Mouse (Mus musculus) heart, postnatal 4 days (tissue): ENCODE results near the gene Bcl3. TPM values are rescaled to one million over a fixed set of nuclear protein-coding genes. Genes with fewer than 3 reads are reported as not detected.
A peak's percentile ranks its signal among the peaks of the same experiment; 100 is the strongest.

Source experiments
- DNase-seq: peaks from one replicate; pipeline ENCODE4 v3.0.0; 2021
- total RNA-seq, 2 experiments: library from RNA; stranded (reverse); gene quantifications; 2 replicates each; pipeline ENCODE4 v1.2.3; 2021

The Bcl3 gene
- total RNA-seq, 2 experiments from 2014 or later = 4.0 TPM

DNA sequence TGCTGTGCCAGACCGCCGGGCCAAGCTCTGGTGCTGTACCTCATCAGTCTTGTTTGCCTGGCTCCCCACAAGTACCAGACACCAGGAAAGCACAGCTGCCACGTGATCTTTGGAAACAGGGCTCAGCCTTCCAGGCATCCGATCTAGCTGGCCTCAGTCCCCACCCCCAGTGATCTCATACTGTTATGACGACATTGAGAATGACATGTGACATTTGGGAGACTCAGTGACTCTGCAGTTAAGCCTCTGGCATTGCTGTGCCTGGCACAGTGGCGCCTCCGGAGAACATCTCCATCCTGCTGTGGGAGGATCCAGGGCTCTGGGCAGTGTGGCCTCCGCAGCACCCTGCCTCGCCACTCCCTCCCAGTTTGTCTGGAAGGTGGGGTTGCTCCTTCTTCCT lies 9.3 kb upstream of the Bcl3 start:
- peak; percentile 26 for DNase-seq

DNA sequence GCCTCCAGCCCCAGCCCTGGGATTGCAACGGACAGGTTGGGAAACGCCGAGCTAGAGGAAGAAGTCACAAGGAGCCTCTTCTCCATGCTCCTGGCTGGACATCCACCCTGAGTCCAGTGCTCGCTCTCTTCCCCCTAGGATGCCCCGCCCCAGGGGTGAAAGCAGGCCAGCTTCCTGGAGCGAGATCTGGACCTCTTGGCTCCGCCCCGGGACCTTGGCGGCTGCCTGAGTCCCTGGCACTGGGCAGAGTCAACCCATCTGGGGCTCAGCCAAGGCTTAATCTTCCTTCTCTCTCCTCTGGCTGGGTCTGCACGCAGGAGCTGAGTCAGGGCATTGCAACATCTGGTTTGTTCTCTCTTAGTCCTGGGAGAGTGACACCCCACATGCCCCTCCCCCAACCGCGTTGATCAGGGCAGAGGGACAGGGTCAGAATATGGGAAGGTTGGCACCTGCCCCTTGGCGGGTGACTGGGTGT lies 8.1 kb upstream of the Bcl3 start:
- DNase-seq = peak; percentile 90

DNA sequence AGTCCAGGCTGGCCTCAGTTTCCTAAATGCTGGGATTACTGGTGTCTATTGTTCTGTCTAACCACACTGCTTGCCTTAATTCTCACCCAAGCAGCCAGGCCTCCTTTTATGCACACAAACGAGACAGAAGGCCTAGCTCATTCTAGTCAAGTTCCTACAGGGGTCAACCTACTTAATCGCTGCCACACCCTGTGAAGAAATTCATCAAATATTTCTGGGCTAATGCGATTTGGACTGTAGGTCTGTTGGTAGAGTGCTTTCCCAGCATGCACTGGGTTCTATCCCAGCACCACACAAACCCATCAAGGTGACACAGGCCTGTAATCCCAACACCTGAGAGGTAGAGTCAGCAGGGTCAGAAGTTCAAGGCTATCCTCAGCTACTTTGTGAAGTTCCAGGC lies 7.1 kb upstream of the Bcl3 start:
- no peak for DNase-seq

DNA sequence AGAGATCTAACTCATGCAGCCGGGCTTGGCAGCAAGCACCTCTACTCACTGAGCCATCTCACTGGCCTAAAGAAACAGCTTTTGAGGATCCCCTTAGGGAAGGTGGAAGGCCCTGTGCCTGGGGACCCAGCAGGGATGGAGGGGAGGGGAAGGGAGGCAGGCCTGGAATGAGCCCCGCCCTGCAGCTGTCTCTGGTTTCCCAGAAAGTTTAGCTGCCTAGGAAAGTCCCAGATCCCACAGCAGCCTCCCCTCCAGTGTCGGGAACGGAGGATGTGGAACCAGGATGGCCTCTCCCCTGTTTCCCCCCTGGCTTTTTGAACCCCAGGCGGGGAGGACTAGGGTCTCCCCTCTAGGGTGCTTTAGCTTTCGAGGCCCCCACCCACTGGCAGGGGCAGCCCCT lies 4.2 kb upstream of the Bcl3 start:
- DNase-seq = peak; percentile 26

DNA sequence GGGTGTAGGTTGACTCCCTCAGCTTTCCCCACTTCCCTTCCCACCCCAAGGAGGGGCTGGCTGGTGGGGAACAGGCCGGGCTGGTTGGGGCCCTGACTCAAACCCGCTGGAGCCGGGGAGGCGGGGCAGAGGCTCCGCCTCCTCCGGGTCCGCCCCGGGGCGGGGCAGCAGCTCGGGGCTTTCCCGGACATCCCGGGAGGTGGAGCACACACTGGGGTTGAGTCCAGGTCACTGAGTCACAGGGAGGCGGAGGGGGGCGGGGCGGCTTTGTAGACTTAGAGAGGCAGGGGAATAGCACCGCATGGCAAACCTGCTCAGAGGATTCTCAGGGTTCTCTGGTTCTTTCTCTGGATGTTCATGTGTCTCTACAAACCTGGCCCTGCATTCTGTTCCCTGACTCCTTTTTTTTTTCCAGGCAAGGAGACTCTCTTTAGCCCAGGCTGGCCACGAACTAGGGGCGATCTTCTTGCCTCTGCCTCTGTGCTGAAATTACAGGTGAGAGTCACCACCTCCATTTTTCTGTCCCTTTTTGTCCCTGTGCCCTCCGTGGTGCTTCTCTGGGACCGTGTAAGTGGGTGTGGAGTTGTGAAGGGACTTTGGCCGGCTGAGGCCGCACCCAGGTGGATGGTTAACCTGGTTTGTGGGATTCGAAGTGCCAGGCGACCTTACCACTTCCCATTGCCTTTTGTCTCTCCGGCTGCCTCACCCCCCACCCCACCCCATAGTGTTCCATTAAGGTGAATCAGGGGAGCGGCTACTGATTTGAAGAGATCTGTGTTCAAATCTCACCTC lies 1.8 kb upstream of the Bcl3 start:
- DNase-seq = peak; percentile 91

DNA sequence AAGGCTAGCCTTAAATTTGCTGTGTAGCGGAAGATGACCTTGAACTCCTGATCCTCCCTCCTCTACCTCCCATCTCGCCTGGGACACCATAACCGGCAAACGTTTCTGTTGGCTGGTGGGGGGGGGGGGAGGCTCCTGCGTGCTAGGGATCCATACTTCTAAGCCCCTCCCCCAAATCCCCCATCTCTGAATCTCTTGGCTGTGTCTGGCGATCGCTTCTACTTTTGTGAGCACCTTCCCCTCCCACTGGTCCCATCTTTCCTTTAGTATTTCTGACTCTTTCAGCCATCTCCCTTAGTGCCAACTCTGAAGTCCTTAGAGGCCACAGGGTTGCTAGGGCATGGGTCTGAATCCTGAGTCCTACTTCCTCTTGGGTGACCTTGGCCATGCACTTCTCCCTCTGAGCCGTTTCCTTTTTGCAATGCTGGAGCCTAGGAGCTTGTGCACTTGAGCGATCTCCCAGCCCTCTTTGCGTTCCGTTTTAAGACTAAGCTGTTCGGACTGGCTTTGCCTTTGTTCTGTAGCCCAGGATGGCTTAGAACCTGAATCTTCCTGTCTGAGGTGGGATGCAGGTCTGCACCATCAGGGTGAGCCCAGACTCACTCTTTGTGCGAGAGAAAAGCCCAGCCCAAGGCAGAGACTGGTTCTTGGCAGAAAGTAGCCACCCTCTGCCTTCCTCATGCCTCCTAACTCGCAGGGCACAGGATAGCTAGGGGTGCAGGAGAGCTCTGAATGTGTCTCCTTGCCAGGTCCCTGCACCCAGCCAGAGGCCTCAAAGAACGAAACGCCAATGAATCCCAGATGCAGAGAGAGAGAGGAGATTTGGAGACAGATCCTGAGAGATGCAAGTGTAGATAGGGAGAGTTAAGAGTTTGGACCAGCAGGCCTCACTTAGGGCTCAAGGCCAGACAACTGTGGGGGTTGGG lies 949 bp upstream of the Bcl3 start:
- DNase-seq = no peak

DNA sequence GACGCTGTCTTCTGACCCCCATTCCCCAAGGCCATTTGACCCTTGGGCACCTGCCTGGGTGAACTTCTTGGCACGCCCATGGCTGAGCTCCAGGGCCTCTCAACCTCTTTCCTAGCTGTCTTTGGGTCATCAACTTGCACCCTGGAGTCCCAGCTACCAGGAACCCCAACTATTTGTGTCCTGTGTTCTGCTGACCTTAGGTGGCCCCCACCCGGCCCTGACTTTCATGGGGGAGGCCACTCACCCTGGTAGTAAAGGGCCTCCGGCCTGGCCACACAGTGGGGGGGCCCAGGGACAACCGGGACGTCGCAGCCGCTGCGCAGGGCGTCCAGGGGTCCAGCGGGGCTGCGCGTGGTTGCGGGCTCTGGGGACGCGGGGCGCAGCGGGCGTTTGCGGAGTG lies 377 bp downstream of the Bcl3 start:
- DNase-seq = no peak

DNA sequence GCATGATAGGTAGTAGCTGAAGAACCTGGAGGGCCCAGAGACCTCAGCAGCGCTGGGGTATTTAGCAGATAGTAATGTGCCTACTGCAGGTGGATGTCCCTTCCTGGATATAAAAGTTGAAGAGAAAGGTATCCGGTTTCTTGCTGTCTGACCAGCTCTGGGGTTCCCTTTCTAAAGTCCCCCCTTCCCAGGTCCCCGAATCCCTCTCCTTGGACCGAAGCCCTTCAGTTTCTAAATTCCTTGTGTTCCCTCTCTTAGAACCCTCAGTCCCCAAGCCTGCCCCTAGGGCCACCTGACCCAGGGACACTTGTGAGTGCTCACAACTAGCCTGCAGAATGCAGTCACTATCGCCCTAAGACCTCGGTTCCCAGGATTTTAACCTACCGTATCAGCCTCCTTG lies 937 bp downstream of the Bcl3 start:
- no peak for DNase-seq

DNA sequence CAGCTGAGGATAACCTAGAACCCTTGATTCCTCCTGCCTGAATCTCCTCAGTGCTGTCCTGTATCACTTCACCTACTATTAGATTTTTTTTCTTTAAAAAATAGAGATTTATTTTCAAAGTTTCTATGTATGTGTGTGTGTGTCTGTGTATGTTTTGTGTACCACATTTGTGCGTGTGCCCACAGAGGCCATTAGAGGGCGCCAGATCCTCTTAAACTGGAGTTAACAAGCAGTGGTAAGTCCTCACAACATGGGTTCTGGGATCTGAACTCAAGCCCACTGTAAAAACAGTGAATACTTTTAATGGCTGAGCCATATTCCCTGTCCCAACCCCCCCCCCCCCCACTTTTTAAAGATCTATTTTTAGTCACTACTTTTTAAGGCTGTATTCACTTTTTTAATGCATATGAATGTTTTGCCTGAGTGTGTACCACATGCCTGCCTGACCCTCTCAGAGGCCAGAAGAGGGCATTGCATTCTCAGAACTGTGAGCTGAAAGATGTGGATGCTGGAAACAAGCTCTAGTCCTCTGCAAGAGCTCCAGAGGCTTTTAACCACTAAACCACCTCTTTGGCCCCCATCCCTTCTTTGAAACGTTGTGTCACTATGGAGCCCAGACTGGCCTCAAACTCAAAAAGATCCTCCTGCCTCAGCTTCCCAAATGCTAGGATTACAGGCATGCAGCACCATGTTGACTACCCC lies 2.1 kb downstream of the Bcl3 start:
- no peak for DNase-seq

DNA sequence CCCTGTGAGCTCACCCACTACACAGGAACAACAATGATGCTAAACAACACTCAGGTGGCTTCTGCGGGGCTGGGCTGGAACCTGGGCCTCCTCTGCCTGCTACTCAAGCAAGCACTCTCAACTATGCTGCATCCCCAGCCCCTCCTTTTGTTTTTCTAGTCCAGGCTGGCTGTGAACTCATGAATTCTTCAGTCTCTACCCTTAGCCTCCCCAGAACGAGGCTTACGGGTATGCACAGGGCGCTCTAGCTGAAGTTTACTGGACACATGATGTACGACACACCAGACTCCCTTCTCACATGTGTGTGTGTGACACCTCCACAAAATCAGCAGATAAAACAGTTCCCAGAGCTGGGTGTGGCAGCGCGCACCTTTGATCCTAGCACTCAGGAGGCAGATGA lies 3.7 kb downstream of the Bcl3 start:
- DNase-seq = no peak

DNA sequence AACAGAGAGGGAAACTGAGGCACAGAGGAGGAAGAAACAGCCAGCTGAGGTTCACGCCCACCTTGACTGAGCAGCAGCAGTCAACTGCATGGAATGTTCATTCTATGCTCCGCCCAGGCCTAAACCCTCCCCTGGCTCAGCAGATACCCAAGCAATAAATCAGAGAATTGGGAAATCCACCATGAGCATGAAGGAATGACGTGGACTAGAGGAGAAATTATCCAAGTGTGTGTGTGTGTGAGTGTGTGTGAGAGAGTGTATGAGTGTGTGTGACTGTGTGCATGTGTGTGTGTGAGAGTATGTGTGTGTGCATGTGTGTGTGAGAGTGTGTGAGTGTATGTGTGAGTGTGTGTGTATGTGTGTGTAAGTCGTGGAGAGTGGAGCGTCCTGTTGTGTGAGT lies 4.1 kb downstream of the Bcl3 start:
- DNase-seq = no peak

DNA sequence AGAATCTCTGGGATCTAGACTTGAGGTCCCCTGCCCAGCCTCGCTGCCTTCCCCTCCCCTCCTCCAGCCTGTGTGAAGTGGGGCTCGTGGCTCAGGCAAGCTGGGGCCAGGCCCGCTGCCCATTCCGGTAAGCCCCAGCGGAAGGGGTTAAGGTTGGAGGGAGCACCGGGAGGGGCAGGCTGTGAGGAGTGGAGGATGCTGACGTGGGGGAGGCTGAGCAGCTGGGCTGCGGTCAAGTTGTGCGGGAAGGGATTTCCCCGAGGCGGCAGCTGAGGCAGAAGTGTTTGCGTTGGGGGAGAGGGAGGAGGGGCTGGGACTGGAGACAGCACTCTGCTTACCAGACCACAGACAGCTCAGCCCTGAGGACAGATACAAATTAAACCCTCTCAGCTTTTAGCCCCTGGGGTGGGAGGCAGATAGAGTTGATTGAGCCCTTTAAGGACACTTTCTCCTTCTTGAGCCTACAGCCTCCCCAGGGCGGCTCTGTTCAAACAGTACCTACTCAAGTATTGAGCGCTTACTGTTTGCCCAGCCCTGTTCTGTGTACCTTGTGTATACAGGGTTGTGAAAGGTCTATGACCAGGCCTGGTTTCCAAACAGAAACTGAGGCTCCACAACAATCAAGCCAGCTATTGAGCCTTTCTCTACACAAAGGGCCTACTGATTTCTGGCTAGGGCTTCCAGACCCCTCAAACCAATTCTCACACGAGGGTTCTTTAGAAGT lies 5.0 kb downstream of the Bcl3 start:
- DNase-seq = peak; percentile 65

DNA sequence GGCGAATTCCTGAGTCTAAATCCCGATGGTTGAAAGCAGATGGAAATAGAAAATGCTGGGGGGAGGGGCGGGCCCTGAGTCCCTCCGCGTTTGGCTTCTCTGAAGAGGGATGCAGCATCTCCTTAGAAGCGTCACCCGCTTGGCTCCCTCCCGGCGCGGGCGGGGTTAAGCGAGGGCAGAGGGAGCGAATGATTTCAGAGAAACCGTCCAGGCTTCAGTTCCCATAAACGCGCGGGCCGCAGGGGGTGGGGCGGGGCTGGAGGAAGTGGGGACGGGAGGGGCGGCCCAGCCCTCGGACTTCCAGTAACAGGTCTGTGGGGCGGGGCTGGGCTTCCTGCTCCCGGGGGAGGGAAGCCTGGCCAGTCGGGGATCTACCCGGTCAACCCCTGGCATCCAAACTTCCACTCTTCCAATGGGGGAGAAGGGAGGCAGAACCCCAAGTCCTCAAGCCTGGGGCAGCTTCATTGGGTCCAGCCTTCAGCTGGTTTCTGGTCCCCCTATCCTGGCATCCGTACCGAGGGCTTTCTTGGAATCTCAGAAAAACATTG lies 6.3 kb downstream of the Bcl3 start:
- peak; percentile 91 for DNase-seq

DNA sequence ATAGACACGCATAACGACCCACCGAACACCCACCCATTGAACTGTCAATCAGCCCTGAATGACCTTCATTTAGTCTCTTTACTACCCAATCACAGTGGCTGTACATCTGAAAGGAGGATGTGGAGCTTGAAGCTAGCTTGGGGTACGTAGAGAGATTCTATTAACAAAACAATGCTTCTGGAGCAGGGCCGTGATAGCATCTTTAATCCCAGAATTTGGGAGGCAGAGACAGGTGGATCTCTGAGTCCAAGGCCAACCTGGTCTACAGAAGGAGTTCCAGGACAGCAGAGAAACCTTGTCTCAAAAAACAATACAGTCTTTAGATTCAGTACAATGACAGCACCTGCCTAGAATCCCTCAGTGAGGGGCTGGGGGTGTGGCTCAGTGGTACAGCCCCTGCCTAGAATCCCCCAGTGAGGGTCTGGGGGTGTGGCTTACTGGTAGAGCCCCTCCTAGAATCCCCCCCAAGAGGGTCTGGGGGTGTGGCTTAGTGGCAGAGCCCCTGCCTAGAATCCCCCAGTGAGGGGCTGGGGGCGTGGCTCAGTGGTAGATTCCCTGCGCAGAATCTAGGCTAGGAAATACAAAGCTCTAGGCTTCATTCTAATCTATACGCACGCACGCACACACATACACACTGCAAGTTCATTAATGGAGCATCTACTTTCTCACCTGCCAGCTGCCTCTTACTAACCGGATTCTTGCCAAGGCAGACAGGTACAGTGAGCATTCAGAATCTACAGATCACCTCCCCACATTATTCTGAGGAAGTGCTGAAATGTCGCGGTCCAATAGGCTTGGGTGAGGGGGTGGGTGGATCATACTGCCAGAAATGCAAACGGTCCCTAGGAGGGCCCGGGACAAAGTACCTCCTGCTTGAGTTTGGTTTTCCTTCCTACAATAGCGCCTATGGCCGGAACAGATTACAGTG lies 7.0 kb downstream of the Bcl3 start:
- no peak for DNase-seq

DNA sequence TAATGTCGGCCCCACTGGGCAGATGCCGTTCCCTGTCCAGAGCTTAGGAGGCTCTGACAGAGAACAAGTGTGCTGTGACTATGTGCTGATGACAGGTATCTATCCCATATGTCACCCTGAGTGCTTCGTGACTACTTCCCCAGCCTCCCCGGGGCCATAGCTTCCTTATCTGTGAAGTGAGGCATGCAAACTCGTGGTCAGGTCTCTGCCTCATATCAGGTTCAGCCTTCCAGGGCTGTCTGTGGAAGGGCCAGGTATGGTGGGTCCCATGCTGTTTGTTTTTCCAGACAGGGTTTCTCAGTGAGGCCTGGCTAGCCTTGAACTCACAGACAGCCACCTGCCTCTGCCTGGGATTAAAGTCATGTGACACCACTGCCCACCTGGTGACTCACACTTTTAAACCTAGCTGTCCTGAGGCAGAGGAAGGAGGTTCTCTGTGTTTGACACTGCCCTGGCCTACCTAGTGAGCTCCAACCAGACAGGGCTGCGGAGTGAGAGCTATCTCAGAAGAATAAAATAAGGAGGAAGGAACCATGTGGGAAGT lies 8.9 kb downstream of the Bcl3 start:
- no peak for DNase-seq

DNA sequence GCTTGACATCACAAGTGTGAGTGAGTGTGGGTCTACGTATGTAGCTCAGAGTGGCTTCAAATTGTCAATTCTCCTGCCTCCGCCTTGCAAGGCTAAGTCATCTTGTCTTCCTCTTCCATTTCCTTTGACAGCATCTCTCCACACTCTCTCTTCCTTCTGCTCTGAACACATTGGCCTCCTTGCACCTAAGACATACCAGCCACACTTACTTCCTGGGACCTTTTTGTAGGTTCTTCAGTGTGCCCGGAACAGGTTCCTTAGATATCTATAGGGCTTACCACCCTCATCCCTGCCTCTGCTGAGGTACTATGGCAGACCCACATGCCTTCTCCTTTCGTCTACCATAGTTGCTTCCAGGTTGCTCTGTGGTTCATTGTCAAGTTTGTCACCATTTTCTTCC lies 9.4 kb downstream of the Bcl3 start:
- no peak for DNase-seq

DNA sequence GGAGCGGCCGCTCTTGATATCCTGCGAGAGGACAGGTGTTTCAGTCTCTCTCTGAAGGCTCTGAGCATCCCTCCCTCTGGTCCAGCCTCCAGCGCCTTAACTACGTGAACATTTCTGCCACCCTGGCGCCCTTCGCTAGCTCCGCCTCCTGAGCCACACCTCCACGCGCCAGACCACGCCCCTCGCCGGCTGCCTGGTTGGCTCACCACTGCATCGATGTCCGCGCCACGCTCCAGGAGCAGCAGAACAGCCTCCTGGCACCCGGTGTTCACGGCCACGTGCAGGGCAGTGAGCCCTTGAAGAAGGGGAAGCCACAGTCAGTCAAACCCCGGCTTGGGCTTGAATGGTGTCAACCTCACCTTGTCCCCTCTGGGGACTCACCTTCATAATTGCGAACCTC lies 11.5 kb downstream of the Bcl3 start:
- DNase-seq = peak; percentile 66

DNA sequence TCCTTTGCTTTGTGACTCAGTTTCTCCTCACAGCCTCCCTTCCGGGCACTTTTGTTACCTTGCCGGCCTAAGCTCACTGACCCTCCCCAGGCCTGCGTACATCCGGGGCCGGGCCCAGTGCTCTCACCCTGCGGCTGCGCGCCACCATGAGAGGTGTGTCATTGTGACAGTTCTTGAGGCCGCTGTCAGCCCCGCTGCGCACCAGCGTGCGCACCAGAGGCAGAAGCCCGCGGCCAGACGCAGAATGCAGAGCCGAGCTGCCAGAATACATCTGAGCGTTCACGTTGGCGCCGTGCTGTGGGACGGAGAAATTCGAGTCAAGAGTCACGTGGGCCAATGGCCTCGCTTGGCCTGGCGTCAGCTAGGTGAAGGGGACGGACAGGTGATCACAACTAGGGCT lies 13.2 kb downstream of the Bcl3 start:
- peak; percentile 57 for DNase-seq

DNA sequence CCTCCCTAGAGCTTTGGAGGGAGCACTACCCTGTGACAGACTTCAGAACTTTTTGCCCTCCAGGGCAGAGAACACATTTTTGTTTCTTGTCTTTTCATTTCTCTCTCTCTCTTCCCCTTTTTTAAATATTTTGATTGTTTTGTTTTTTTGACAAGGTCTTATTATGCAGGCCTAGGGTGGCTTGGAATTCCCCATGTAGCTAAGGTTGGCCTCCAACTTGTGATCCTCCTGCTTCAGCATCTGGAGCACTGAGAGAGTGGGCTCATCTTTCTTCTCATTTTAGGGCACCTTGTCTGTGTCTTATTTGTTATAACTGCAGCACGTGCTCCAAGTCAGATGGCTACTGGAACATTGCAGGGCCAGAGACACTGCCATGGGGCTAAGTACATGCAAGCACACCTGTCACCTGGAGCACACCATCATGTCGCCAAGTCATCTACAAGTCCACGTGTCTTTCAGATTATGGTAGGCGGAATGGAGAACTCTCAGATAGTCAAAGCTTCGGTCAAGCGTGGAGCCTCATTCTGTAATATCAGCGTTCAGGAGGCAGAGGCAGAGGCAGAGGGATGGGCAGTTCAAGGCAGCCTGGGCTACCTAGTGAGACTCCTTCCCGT lies 16.1 kb downstream of the Bcl3 start:
- DNase-seq = no peak

DNA sequence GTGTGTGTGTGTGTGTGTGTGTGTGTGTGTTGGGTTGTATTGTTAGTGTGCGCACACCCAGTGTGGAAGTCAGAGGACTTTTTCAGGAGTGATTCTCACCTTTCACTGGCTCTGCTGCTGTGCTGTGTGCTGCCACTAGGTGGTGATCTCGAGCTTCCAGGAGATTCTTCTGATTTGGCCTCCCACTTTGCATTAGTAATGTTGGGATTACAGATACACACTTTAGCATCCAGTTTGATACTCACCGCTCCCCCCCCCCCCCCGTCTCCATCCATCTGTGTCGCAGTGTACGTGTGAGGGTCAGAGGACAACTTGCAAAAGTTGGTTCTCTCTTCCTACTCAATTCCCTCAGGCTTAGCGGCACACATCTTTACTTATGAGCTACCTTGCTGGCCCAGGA lies 19.6 kb downstream of the Bcl3 start:
- peak; percentile 87 for DNase-seq
